Mouse (Mus musculus) right cerebral cortex, postnatal 25 days (tissue): Measurements from ENCODE around the gene Abraxas1.

Experiments used
- DNase-seq: peaks from one replicate; pipeline ENCODE4 v3.0.0; 2022

Gene Abraxas1

DNA sequence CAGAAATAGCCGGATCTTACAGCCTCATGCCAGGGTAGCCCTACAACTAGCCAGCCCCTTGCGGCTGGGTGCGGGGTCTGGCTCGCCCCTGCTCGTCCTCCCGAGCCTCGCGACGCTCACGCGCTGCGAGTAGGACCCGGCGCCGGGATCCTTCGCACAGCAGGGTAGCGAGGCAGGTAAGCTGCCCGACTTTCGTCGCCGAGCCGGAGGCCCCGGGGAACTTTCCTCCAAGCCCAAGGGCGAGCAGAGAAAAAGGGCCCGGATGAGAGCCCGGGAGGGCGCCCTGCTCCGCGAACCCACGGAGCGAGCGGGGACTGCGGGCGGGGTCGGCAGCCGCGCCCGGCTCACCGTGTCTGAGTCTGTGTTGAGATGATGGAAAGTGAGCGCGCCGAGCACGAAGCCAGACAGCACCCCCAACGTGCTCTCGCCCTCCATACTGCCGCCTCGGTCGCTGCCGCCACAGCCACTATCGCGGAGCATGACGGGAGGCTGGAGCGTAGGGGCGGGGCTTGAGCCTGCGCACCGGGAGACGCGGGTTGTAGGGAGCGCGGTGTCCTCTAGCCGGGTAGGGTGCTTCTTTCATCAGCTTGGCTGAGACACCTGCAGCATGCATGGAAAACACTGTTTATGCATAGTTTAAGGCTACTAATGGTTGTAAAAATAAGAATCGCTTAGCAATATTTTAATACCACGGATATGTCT is at the start of gene Abraxas1:
Abraxas1 (minus strand) TSS at position 483 of the 702 bp plus-strand sequence.
- peak; percentile 89 for DNase-seq

GRCm38 (mm10) chr5:100869197-100869895 is 48.6 kb upstream of the Abraxas1 start:
- no peak for DNase-seq

DNA sequence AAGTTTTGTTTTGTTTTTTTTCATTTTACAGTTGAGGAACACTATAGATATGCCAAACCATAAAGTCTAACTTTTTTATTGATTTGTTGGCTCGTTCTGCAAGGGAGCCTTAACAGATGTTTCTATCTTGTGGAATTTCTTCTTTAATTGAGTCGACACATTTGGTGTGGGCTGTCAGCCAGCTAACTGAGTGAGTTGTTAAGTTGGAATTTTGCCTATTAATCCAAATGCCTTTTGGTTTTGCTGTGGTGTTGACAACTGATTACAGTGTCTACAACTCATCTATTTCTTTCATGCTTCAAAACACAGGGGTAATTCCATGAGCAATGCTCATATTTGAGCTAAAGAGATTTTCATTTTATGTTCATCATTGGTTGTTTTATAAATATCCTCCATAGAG is 45.4 kb upstream of the Abraxas1 start:
- DNase-seq: peak; percentile 5

GRCm38 (mm10) chr5:100864438-100864837 is 43.7 kb upstream of the Abraxas1 start:
- DNase-seq: no peak

DNA sequence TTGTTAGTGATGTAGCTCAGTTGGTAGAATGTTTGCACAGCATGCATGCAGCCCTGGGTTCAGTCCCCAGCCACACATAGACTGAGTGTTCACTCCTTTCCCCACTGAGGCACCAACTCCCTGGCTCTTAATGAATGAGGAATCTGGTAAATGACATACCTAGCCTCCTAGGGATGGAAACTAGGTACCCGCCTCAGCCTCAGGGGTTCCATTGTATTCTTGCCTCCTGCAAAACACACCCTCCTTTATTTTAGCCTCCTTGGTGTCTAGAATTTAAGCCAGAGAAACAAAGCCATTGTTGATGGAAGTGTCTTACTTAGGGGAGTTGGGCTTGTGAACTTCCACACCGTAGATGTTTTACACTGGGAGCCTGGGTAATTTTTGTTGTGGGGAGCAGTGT is 42.3 kb upstream of the Abraxas1 start:
- no peak for DNase-seq

GRCm38 (mm10) chr5:100861811-100862210 is 41.0 kb upstream of the Abraxas1 start:
- no peak for DNase-seq

- no peak for DNase-seq
These were observed 40.4 kb upstream of the Abraxas1 start for GRCm38 (mm10) chr5:100861140-100861539.

DNA sequence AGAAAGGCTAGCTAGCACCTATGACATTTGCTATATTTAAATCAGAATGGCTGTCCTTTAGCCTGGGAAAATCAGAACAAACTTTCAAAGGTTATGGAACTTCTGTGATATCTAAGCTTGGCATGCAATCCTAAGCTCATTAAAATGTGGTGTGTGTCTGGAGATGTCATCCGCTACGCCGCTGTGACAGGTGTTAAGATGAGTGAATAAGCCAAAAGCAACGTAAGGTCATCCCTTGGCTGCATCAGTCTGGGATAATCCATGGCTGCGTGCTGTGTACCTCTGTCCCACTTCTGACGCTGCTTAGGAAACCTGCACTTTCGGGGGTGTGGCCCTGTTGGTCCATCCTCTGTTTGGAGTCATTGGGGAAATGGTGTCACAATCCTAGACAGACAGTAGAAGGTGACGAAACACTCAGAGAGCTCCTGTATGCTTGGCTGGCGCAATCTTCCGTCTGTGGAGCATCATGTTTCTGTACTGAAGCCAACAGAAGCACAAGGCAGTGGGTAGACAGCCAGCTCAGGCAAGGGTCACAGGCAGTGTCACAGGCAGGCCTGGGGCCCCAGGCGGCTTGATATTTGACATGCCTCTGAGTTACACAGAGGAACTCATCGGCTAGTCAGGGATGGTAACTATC is 39.8 kb upstream of the Abraxas1 start:
- no peak for DNase-seq

GRCm38 (mm10) chr5:100856552-100856951 is 35.8 kb upstream of the Abraxas1 start:
- DNase-seq: no peak

DNA sequence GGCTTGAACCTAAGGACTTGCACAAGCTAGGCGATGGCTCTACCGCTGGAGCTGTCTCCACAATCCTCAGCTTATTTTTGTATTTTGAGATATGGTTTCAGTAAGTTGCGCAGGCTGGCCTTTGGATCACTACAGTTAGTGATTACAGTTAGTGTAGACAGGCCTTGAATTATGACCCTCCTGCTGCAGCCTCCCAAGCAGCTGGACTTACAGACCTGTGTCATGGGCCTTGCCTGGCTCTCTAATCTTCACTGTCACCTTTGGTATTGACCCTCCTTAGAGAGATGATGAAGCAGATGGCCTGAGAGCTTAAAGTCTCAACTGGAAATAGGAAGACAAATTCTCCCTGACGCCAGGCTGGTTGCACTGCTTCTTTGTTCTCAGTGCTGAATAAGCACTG is 33.2 kb upstream of the Abraxas1 start:
- no peak for DNase-seq

DNA sequence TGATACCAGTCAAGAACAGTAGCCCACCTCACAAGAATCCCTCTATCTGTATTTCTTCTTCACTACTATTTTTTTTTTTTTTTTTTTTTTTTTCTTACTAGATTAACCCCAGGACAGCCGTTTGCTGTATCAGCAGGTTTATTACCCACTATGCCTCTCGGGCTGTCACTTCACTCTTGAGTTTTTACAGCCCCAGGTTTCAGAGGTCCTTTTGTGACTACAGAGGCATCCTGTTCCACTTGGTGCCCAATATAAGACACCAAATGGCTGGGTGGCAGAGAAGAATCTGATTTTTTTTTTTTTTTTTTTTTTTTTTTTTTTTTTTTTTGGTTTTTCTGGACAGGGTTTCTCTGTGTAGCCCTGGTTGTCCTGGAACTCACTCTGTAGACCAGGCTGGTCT is 26.4 kb upstream of the Abraxas1 start:
- no peak for DNase-seq

DNA sequence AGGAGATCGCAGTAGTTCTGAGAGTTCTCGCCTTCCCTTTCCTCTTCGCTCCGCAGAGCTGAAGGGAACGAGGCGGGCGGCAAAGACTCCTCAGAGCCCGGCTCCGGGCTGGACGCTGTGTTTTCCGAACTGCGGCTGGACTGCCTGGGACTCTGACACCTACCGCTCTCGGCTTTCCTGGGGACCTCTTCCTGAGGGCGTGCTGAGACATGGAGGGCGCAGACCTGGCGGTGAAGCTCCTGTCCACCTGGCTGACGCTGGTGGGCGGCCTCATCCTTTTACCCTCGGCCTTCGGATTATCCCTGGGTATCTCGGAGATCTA is 25.8 kb upstream of the Abraxas1 start:
- DNase-seq: no peak

- peak; percentile 60 for DNase-seq
These were observed 25.3 kb upstream of the Abraxas1 start for GRCm38 (mm10) chr5:100845848-100846598.

DNA sequence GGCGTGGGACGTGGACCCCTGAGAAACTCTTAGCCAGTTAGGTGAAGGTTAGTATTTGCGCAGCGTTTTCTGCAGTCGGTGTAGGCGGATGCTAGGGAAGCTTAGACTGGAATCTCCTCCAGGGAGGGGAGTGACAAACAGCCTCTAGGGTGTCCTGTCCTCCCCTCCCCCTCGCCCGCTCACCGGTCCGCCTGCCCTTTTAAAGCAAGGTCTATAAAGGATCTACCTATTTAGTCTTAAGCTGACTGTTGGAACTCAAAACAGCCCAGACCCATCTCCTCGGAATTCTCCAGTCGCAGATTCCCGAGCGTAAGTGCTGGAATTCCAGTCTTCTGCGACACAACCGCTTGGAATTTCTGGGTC is 24.7 kb upstream of the Abraxas1 start, which contains the start of gene Gpat3:
Gpat3 (plus strand) TSS at position 229 of the 363 bp plus-strand sequence.
- DNase-seq: no peak

GRCm38 (mm10) chr5:100844485-100844884 is 23.7 kb upstream of the Abraxas1 start:
- DNase-seq: no peak

DNA sequence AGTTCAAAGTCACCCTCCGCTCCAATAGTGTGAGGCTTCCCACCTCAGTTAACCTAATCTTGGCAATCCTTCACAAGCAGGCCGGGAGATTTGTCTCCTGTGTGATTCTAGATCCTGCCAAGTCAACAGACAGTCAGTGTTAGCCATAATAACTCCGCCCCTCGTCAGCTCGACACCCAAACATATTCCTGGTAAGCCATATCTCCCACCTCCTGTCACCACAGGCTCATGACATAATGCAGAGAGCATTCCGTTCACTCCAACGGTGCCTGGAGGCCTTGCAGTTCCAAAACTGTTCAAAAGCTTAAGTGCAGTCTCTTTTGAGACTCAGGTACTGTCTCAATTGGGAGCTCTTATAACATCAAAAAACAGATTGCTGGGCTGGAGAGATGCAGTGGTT is 17.1 kb upstream of the Abraxas1 start:
- no peak for DNase-seq

- no peak for DNase-seq
These were observed 15.2 kb upstream of the Abraxas1 start for GRCm38 (mm10) chr5:100835862-100836538.

DNA sequence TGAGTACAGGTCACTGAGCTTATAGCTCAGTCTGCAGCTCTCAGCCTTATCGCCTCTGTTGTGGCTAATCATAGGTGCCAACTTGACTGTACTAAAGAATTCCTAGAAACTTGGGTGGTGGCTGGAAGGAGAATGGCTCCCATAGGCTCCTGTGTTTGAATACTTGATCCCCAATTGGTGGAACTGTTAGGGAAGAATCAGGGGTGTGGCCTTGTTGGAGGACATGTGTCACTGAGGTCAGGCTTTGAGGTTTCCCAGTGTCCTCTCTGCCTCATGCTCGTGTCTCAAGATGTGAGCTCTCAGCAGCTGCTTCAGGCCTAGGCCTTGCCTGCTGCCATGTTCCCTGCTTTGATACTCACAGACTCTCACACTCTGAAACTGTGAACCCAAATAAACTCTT is 13.1 kb upstream of the Abraxas1 start:
- no peak for DNase-seq

DNA sequence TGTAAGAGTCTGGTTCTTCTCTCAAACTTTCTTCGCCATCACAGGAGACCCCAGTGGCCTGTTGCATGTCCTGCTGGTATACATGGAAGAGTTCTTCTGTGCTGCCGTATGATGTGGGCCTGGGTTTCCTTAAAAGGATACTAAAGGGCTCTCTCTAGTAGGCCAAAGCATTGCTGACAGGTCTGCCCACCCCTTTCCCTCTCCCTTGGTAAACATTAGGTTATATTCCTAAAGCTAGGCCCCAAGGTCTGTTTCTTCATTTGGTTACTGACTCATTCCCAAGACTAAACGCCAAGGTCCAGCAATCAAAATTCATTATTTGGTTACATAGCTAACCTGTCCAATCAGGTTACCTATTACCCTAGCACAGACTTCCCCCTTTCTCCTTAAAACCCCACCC is 11.9 kb upstream of the Abraxas1 start:
- DNase-seq: no peak

- DNase-seq: no peak
These were observed 7.9 kb upstream of the Abraxas1 start for GRCm38 (mm10) chr5:100828701-100829100.

- DNase-seq: no peak
These were observed 5.8 kb upstream of the Abraxas1 start for GRCm38 (mm10) chr5:100826531-100826930.

DNA sequence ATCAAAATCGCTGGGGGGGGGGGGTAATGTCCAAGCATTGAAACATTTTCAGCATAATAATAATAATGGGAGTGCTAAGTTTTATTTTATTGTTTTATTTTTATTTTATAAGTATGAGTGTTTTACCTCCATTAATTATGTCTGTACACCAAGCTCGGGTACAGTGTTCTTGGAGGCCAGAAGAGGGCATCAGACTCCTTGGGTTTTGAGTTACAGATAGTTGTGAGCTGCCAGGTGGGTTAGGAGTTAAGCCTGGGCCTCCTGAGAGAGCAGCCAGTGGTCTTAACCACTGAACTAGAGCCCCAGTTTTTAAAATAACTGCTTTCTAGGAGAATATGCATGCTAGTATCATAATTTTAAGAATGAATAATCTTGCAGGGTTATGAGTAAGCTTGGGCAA is 5.2 kb upstream of the Abraxas1 start:
- DNase-seq: no peak

DNA sequence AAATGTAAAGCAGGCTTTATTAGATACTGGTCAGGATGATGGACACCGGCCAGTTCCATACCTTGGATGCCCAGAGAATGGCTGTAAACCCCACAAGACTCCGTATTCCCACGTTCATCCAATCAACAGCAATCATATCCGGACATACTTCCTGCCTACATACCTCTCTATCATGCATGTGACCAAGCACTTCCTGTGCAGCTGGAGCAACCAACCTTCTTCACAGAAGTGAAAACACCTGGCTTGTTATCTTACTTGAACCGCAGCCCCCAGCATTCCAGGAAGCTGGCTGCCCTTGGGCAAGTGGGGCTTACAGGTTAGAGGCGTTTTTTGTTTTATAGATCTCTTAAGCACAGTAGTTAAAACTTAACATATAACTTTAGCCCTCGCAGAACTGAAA is 2.1 kb upstream of the Abraxas1 start:
- DNase-seq: no peak
